Mouse (Mus musculus) thymus, adult 2 months (tissue): ENCODE results near the gene Synj2. TPM values are rescaled to one million over a fixed set of nuclear protein-coding genes. Genes with fewer than 3 reads are reported as not detected.

ENCODE experiments used
- DNase-seq: peaks from one replicate; pipeline ENCODE4 v3.0.0; 2021
- H3K27ac ChIP-seq: fragments of 200-500 bp; 2 replicates; pipeline ENCODE4 v1.5.1; 2012; ENCODE audit warnings: low read length, control low read depth; ENCODE audit not compliant: control insufficient read depth, insufficient read depth
- H3K27me3 ChIP-seq: fragments of 200-500 bp; 2 replicates; pipeline ENCODE4 v1.6.1; 2012; ENCODE audit warnings: mild to moderate bottlenecking, low read length, moderate library complexity, mixed read lengths; ENCODE audit not compliant: control insufficient read depth, insufficient read depth
- H3K36me3 ChIP-seq: fragments of 200-500 bp; 2 replicates; pipeline ENCODE4 v1.6.1; 2012; ENCODE audit warnings: mild to moderate bottlenecking, low read length, moderate library complexity; ENCODE audit not compliant: control insufficient read depth, insufficient read depth
- H3K4me1 ChIP-seq: fragments of 200-500 bp; replicated peaks from 2 replicates; pipeline ENCODE4 v1.6.1; 2012; ENCODE audit warnings: low read length; ENCODE audit not compliant: control insufficient read depth, insufficient read depth
- H3K4me3 ChIP-seq: fragments of 200-500 bp; 2 replicates; pipeline ENCODE4 v1.5.1; 2012; ENCODE audit warnings: mild to moderate bottlenecking, low read length, control low read depth, moderate library complexity; ENCODE audit not compliant: control insufficient read depth, insufficient read depth
- CTCF ChIP-seq: fragments of 200-500 bp; IDR thresholded peaks from 2 replicates; pipeline ENCODE4 v1.5.1; 2012; ENCODE audit warnings: mild to moderate bottlenecking, control low read depth, low read length, moderate library complexity, borderline replicate concordance; ENCODE audit not compliant: control insufficient read depth, poor library complexity, insufficient read depth; ENCODE audit errors: extremely low read depth
- POLR2A ChIP-seq: fragments of 200-500 bp; IDR thresholded peaks from 2 replicates; pipeline ENCODE4 v1.6.1; 2012; ENCODE audit warnings: mild to moderate bottlenecking, low read length, control low read depth, moderate library complexity; ENCODE audit not compliant: control insufficient read depth, poor library complexity, insufficient read depth; ENCODE audit errors: extremely low read depth
- WGBS: fragments of 180-500 bp; shearing (Covaris S2); methylation state at CpG from one replicate; pipeline ENCODE4 v1.1.7; 2018; 5-methylcytosine and 5-hydroxymethylcytosine counted together
- polyA plus RNA-seq: library from polyadenylated mRNA; depleted of rRNA; stranded (reverse); fragments of >200 nt; gene quantifications from 2 replicates; pipeline ENCODE4 v1.2.3, GENCODE M21; 2012

The Synj2 gene
- polyA plus RNA-seq, 1 experiment: 9.0 TPM

DNA sequence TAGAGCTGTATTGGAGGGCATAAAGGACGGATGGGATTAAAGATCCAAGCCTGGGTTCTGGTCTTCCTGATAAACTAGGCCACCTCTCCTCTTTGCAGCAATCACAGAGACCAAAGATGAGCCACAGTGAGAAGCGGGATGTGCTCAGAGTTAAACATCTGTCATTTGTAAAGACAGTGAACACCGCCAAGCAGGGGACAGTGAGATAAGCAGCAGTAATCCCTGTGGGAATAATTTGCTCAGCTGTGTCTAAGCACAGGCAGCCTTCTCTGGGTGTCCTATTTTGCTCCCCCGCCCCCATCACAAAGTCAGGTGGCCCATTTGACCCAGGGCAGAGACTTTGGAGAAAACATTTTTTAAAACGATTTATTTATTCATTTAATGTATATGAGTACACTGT is 25.6 kb downstream of the Synj2 start:
- TF ChIP-seq CTCF: no peak
- no peak for TF ChIP-seq POLR2A
- no peaks in the 10 kb centered on the region for H3K4me1 ChIP-seq
- 98% methylated on average over 5 of the region's 5 CpGs for WGBS
- H3K27me3 ChIP-seq: no peaks in the 10 kb centered on the region
- H3K4me3 ChIP-seq: no peak overlapping the region
- H3K36me3 ChIP-seq: no peaks in the 10 kb centered on the region
- DNase-seq: no peak
- H3K27ac ChIP-seq: no peak overlapping the region

DNA sequence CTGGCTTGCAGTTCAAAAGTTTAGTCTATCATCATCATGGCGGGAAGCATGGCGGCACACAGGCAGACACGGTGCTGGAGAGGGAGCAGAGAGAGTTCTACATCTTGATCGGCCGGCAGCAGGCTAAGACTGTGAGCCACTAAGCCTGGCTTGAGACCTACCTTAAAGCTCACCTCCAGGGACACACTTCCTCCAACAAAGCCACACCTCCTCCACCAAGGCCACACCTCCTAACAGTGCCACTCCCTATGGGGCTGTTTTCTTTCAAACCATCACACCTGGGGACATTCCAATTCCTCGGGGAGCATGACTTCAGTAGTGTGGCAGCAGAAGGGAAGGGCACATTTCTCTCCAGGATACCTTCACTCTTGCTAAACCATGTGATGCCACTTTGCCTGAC is 27.5 kb downstream of the Synj2 start:
- WGBS: 87% methylated on average over 6 of the region's 6 CpGs
- TF ChIP-seq CTCF (no peak), POLR2A (no peak)

DNA sequence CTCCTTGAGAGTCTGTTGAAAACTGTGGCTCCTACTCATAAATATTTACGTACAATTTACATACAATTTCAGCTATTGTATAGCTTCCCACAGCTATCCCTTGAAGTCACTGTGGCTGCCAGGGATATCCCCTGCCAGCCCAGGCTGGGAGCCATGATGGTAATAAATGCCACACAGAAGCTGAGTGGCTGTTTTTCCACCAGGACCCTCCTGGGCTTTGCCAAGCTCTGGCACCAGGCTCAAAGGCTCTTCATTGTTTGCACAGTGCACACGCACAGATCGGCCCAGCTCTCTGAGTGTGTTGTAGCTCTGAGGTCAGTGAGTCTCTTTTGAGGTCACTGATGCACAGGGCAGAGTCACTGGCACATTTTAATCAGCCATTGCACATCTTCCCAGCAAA is 28.2 kb downstream of the Synj2 start:
- TF ChIP-seq POLR2A (no peak), CTCF (no peak)
- 96% methylated on average over 3 of the region's 3 CpGs for WGBS
- no peak overlapping the region for H3K27ac ChIP-seq
- H3K27me3 ChIP-seq: no peaks in the 10 kb centered on the region
- H3K4me1 ChIP-seq: peaks cover 8% of the 10 kb centered on the region
- DNase-seq: no peak
- no peak overlapping the region for H3K4me3 ChIP-seq
- H3K36me3 ChIP-seq: no peaks in the 10 kb centered on the region

More for the DNA sequence above, 27.5 kb downstream of the Synj2 start:
- peaks cover 2% of the 10 kb centered on the region for H3K4me1 ChIP-seq
- H3K4me3 ChIP-seq: no peak overlapping the region
- no peak overlapping the region for H3K27ac ChIP-seq
- H3K27me3 ChIP-seq: no peaks in the 10 kb centered on the region
- DNase-seq: no peak
- H3K36me3 ChIP-seq: no peaks in the 10 kb centered on the region

DNA sequence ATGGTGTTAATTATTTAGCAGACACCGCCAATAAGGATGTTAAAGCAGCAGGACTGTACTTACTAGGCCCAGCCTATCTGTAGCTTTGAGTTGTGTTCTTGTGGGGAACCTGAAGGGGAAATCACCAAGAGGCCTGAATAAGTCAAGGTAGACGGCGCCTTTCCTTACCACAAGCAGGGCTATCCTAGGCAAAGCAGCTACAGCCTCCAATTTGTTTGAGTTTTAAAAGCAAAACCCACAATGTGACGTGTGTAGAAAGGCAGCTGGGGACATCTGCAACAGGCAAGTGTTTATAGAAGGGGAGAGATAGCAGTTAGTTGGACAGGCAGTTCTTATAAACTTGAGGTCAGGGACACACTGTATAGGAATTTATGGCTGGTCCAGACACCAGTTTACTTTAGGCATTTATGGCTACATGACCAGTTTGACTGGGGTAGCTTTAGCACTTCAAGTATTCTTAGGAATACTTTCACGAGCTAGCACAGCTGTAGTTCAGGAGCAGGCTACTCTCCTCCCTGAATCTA is 29.3 kb downstream of the Synj2 start:
- no peak for DNase-seq
- no peaks in the 10 kb centered on the region for H3K36me3 ChIP-seq
- no peak for TF ChIP-seq POLR2A
- TF ChIP-seq CTCF: no peak
- no peak overlapping the region for H3K4me3 ChIP-seq
- H3K27ac ChIP-seq: no peak overlapping the region
- H3K4me1 ChIP-seq: peaks cover 12% of the 10 kb centered on the region
- 78% methylated on average over 5 of the region's 5 CpGs for WGBS
- H3K27me3 ChIP-seq: no peaks in the 10 kb centered on the region

DNA sequence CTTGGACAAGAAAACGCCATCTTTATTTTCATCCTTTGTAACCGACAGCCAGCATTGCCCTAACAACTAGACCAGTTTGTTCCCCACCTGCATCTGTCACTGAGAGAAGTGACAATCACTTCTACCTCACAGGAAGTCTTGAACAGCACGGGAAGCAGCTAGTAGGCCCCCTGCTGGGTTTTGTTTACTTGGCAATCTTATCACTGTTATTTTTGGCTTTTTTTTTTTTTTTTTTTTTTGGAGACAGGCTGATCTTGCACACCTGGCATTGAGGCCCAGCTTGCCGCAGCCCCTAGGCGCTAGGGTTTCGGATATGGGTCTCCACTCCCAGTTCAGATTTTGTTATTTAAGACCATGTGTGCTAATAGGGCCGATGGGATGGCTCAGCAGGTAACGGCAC is 32.5 kb downstream of the Synj2 start:
- TF ChIP-seq POLR2A: no peak
- TF ChIP-seq CTCF: no peak
- Histone ChIP-seq H3K4me1 (peaks cover 38% of the 10 kb centered on the region), H3K27me3 (no peaks in the 10 kb centered on the region), H3K27ac (peak overlapping the region; percentile 75; the same call in 1 of the 2 replicates), H3K36me3 (no peaks in the 10 kb centered on the region), H3K4me3 (no peak overlapping the region)
- peak; percentile 44 for DNase-seq
- WGBS: 43% methylated on average over 8 of the region's 8 CpGs

DNA sequence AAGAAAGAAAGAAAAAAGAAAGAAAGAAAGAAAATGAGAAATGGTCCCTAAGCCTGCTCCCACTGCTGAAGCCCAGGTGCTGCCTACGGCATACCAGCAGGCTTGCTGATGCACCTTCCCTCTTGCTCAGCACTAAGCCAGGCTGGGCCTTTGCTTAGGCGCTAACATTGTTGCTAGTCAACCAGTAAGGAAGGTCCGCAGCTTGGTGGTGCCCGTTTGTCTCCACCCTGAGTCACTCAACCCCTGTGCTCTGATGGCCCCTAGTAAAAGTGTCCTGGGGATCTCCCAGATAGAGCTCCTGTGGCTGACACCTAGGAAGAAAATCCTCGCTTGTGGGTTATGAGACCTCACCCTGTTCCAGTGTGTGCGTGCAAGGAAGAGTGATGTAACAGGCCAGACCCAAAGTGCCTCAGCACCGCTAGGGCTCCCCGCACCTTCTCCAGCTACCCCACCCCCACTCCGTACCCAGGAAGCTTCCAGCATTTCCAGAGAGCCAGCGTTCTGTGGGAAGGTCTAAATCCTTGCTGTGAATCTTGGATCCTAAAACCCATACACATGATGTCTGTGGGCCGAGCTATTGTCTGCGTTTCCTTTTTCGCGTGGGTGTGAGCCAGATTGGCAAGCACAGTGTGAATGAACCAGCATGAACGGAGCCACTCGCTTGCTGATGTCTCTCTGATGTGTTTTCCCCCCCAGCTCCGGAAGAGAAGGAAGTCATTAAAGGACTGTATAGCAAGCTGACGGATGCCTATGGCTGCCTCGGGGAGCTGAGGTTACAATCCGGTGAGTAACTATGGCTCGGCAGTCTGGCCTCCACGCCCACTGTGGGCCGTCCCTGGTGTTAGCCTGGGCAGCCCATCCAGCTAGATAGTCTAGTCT is 34.3 kb downstream of the Synj2 start:
- DNase-seq: peak; percentile 61
- no peaks in the 10 kb centered on the region for H3K36me3 ChIP-seq
- peak overlapping the region; percentile 46; the same call in 1 of the 2 replicates for H3K27ac ChIP-seq
- H3K4me3 ChIP-seq: peak overlapping the region; percentile 23
- WGBS: 14% methylated on average over 23 of the region's 23 CpGs
- H3K27me3 ChIP-seq: no peaks in the 10 kb centered on the region
- no peak for TF ChIP-seq CTCF
- no peak for TF ChIP-seq POLR2A
- peaks cover 39% of the 10 kb centered on the region for H3K4me1 ChIP-seq
